Mouse (Mus musculus) brain, embryonic 14.5 days (tissue): ENCODE results near the gene Sag. TPM values are rescaled to one million over a fixed set of nuclear protein-coding genes. Genes with fewer than 3 reads are reported as not detected.
"Not testable (repeated sequence)": the region's sequence is repeated elsewhere in the genome, so short reads cannot be mapped to it uniquely, and the experiment has no call there.

Source experiments
- DNase-seq: peaks from one replicate; pipeline ENCODE4 v3.0.0-alpha.2; 2011; ENCODE audit warnings: low read depth
- CTCF ChIP-seq: fragments of 200-500 bp; IDR thresholded peaks from 2 replicates; pipeline ENCODE4 v1.5.1; 2012; ENCODE audit warnings: inconsistent platforms, mild to moderate bottlenecking, moderate library complexity, borderline replicate concordance; ENCODE audit not compliant: insufficient read depth, insufficient read length; ENCODE audit errors: extremely low read depth
- POLR2A ChIP-seq: fragments of 200-500 bp; IDR thresholded peaks from 2 replicates; pipeline ENCODE4 v1.6.1; 2012; ENCODE audit warnings: mild to moderate bottlenecking, inconsistent platforms, borderline replicate concordance; ENCODE audit not compliant: poor library complexity, insufficient read depth, insufficient read length, severe bottlenecking; ENCODE audit errors: extremely low read depth
- polyA plus RNA-seq: library from polyadenylated mRNA; depleted of rRNA; stranded (reverse); fragments of >200 nt; gene quantifications from 2 replicates; pipeline ENCODE4 v1.2.3, GENCODE M21; 2012

Sag gene
- polyA plus RNA-seq, 1 experiment = 0.90 TPM

GRCm38 (mm10) chr1:87789665-87790064 lies 13.8 kb upstream of the Sag start:
- no peak for DNase-seq
- TF ChIP-seq POLR2A (no peak), CTCF (no peak)

- DNase-seq = no peak
- TF ChIP-seq CTCF (no peak), POLR2A (no peak)
Measured at GRCm38 (mm10) chr1:87792438-87793137, 10.9 kb upstream of the Sag start.

GRCm38 (mm10) chr1:87793138-87793449 lies 10.4 kb upstream of the Sag start:
- no peak for DNase-seq
- TF ChIP-seq CTCF = no peak

GRCm38 (mm10) chr1:87797702-87798101 lies 5.8 kb upstream of the Sag start:
- DNase-seq = no peak
- TF ChIP-seq CTCF (no peak), POLR2A (no peak)

- no peak for DNase-seq
- TF ChIP-seq CTCF (no peak), POLR2A (no peak)
Measured at GRCm38 (mm10) chr1:87798306-87798705, 5.2 kb upstream of the Sag start.

- TF ChIP-seq CTCF (no peak), POLR2A (no peak)
- no peak for DNase-seq
Measured at GRCm38 (mm10) chr1:87807751-87808150, 4.3 kb downstream of the Sag start.

- no peak for DNase-seq
- no peak for TF ChIP-seq POLR2A
- TF ChIP-seq CTCF = no peak
Measured at GRCm38 (mm10) chr1:87811391-87811790, 7.9 kb downstream of the Sag start.

- no peak for DNase-seq
- TF ChIP-seq CTCF (no peak), POLR2A (no peak)
Measured at GRCm38 (mm10) chr1:87812061-87812460, 8.6 kb downstream of the Sag start.

GRCm38 (mm10) chr1:87813155-87813554 lies 9.7 kb downstream of the Sag start:
- TF ChIP-seq POLR2A = no peak
- no peak for DNase-seq

- TF ChIP-seq POLR2A = no peak
- TF ChIP-seq CTCF = no peak
- DNase-seq = peak; percentile 2
Measured at GRCm38 (mm10) chr1:87813681-87814080, 10.2 kb downstream of the Sag start.

- no peak for DNase-seq
- no peak for TF ChIP-seq POLR2A
- no peak for TF ChIP-seq CTCF
Measured at GRCm38 (mm10) chr1:87824420-87824995, 21.0 kb downstream of the Sag start.

GRCm38 (mm10) chr1:87825281-87825680 lies 21.8 kb downstream of the Sag start:
- TF ChIP-seq CTCF = no peak
- no peak for TF ChIP-seq POLR2A
- DNase-seq = no peak

GRCm38 (mm10) chr1:87825991-87826390 lies 22.5 kb downstream of the Sag start:
- no peak for TF ChIP-seq POLR2A
- no peak for TF ChIP-seq CTCF
- no peak for DNase-seq

GRCm38 (mm10) chr1:87826474-87826873 lies 23.0 kb downstream of the Sag start:
- peak; percentile 7 for DNase-seq
- TF ChIP-seq CTCF = no peak
- no peak for TF ChIP-seq POLR2A

GRCm38 (mm10) chr1:87827476-87827875 lies 24.0 kb downstream of the Sag start:
- DNase-seq = not testable (repeated sequence)
